Mouse (Mus musculus): ENCODE measurements at regions not wholly inside any gene's neighbourhood (a gene's known extent, or its start where the extent isn't known, plus 50 kb on each side); places are given as distances from the start of the nearest gene placed in this dataset.

GRCm38 (mm10) chr12:94737263-94737662 is 954.8 kb upstream of the Flrt2 start:
- TF ChIP-seq CTCF (IDR thresholded peaks at IDR 0.05; ENCODE audit: borderline replicate concordance, insufficient read depth, low read depth, low read length), result no peak
- TF ChIP-seq POLR2A (IDR thresholded peaks at IDR 0.05; ENCODE audit: borderline replicate concordance, insufficient read depth, low read length), result no peak

Data from cerebellum, adult 2 months (tissue).